Mouse (Mus musculus) liver, embryonic 14.5 days (tissue): ENCODE results near the gene Cyp2j9. TPM values are rescaled to one million over a fixed set of nuclear protein-coding genes. Genes with fewer than 3 reads are reported as not detected.
"Not testable (repeated sequence)": the region's sequence is repeated elsewhere in the genome, so short reads cannot be mapped to it uniquely, and the experiment has no call there.

ENCODE experiments used
- ATAC-seq: fragments of 200-750 bp; cut with Nextera tagmentation; 2 replicates; pipeline ENCODE4 v1.8.0; 2017; ENCODE audit warnings: moderate number of reproducible peaks, mild to moderate bottlenecking, moderate library complexity; ENCODE audit not compliant: insufficient read depth
- DNase-seq, 3 experiments: peaks; one replicate each; pipeline ENCODE4 v3.0.0-alpha.2; 2012 to 2013; ENCODE audit warnings: low read depth in 3 of 3, low spot score in 3 of 3
- H3K27ac ChIP-seq: fragments of 300-500 bp; sonication (generic); 2 replicates; pipeline ENCODE4 v1.5.1; 2014; ENCODE audit warnings: moderate library complexity, mild to moderate bottlenecking, control low read depth, inconsistent platforms
- H3K27me3 ChIP-seq: fragments of 300-500 bp; sonication (generic); 2 replicates; pipeline ENCODE4 v1.6.1; 2014; ENCODE audit warnings: mild to moderate bottlenecking, low read length, moderate library complexity; ENCODE audit not compliant: control insufficient read depth, insufficient read depth
- H3K36me3 ChIP-seq: fragments of 300-500 bp; sonication (generic); replicated peaks from 2 replicates; pipeline ENCODE4 v1.6.1; 2014; ENCODE audit warnings: low read depth; ENCODE audit not compliant: control insufficient read depth, insufficient read depth
- H3K4me1 ChIP-seq, 2 experiments: fragments of 200-500 bp in 1 of 2; fragments of 300-500 bp in 1 of 2; sonication (generic) in 1 of 2; replicated peaks; 2 replicates each; pipeline ENCODE4 v1.6.1; 2012 to 2014; ENCODE audit warnings: antibody characterized with exemption in 1 of 2, inconsistent platforms in 1 of 2, low read length in 1 of 2; ENCODE audit not compliant: control insufficient read depth in 2 of 2, insufficient read depth in 2 of 2
- H3K4me2 ChIP-seq: fragments of 300-500 bp; sonication (generic); 2 replicates; pipeline ENCODE4 v1.6.1; 2014; ENCODE audit warnings: low read depth, mild to moderate bottlenecking, control low read depth, moderate library complexity
- H3K4me3 ChIP-seq, 2 experiments: fragments of 200-500 bp in 1 of 2; fragments of 300-500 bp in 1 of 2; sonication (generic) in 1 of 2; 2 replicates each; pipeline ENCODE4 v1.5.1; 2012 to 2014; ENCODE audit warnings: low read depth in 2 of 2, low read length in 2 of 2, mild to moderate bottlenecking in 2 of 2, control low read depth in 1 of 2, inconsistent platforms in 1 of 2, moderate library complexity in 1 of 2; ENCODE audit not compliant: insufficient read depth in 1 of 2
- H3K9ac ChIP-seq: fragments of 300-500 bp; sonication (generic); replicated peaks from 2 replicates; pipeline ENCODE4 v1.6.1; 2014; ENCODE audit warnings: mild to moderate bottlenecking, control low read depth, moderate library complexity
- H3K9me3 ChIP-seq: fragments of 300-500 bp; sonication (generic); 2 replicates; pipeline ENCODE4 v1.6.1; 2016; ENCODE audit warnings: low read length, mixed read lengths; ENCODE audit not compliant: control insufficient read depth
- CTCF ChIP-seq: IDR thresholded peaks from 2 replicates; pipeline ENCODE4 v1.5.1; 2016; ENCODE audit warnings: antibody characterized with exemption, low read depth, control low read depth
- EP300 ChIP-seq: IDR thresholded peaks from 2 replicates; pipeline ENCODE4 v1.6.1; 2016; ENCODE audit warnings: antibody characterized with exemption, low read depth
- WGBS: fragments of 180-500 bp; shearing (Covaris S2); extraction: QIAGEN DNeasy Blood & Tissue Kit; methylation state at CpG from one replicate; pipeline ENCODE4 v1.1.7; 2014; ENCODE audit not compliant: insufficient replicate concordance; 5-methylcytosine and 5-hydroxymethylcytosine counted together
- polyA plus RNA-seq, 2 experiments: library from polyadenylated mRNA; depleted of rRNA in 1 of 2; stranded (reverse) in 1 of 2; unstranded in 1 of 2; fragments of >200 nt; fragmentation: Nextera tagmentation in 1 of 2; extraction: Ambion mirVana in 1 of 2; gene quantifications; 2 replicates each; pipeline versions ENCODE4 v1.2.1 to v1.2.3; 2012 to 2014

Cyp2j9 gene
- 0.09 TPM in 2 replicates for polyA plus RNA-seq (2012; rRNA removed)
- polyA plus RNA-seq (2014; fragmentation: Nextera tagmentation; extraction: Ambion mirVana) = 0.22 TPM in 1 of 2 replicates, not detected in the other

DNA sequence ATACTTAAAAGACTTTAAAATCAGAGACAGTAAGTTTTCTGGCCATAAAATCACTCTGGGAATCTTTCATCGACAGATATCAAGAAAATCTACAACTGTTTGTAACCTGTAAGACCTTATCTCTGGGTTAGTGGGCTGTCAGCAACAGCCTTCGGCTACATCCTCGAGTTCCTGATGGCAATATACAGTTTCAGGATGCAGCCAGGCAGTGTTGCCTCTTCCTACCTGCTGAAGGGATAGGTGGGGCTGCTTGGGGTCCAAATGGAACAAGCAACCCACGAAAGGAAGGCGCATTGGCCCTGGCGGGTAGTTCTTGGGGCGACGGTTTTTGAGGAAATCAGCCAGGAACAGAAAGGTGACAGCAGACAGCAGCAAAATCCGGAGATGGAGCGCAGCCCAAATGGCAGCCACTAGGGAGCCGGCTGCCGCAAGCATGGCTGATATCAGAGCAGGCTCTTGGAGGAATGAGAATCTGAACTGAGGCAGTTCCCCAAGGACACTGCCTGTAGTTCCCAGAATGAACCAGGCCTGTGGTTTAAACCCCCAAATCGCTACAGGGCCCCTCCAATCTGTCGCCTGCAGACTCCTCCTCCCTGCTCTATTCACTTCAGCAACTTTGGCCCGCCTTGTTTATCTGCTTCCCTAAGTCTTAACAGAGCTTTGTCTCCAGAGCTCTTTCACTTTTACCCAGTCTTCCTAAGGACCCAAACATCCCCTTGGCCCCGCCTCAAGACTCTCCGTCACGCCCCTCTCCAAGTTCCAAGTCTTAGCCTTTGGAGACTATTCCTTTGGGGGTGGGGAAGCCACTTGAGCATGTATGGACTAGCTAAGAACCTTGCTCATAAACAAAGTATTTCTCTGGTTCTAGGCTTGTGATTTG is at the start of gene Cyp2j9:
Gene Cyp2j9, minus strand, starts transcription at position 668 of the 880 bp plus-strand sequence.
- DNase-seq = peak in 1 of 3 experiments; percentile 2
- peak within 1 kb of the TSS; percentile 38 for H3K4me2 ChIP-seq
- no peaks in the 10 kb centered on the region for H3K9me3 ChIP-seq
- no peak within 1 kb of the TSS for H3K9ac ChIP-seq
- H3K4me1 ChIP-seq = no peaks in the 10 kb centered on the region
- no peak for ATAC-seq
- no peaks in the 10 kb centered on the region for H3K36me3 ChIP-seq
- TF ChIP-seq CTCF (no peak), EP300 (no peak)
- H3K27me3 ChIP-seq = no peaks in the 10 kb centered on the region
- H3K27ac ChIP-seq = no peak within 1 kb of the TSS
- WGBS = 5% methylated on average over 18 of the region's 18 CpGs
- H3K4me3 ChIP-seq = peak within 1 kb of the TSS in 1 of 2 experiments; percentile 27; a peak in 2 of 4 replicates

DNA sequence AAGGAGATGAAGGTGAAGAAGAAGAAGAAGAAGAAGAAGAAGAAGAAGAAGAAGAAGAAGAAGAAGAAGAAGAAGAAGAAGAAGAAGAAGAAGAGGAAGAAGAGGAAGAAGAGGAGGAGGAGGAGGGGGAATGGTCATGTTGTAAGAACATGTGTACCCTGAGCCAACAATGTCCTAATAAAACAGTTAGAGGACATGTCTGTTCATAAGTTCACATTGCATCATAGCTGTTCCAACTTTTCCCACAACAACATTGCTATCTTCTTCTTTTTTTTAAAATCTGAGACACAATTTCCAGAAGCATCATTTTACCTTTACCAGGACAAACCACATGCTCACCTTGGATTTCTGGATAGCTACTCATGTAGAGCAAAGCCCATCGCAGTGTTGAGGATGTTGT is 44.1 kb upstream of the Cyp2j9 start:
- Histone ChIP-seq H3K4me3 (no peak overlapping the region), H3K9me3 (no peaks in the 10 kb centered on the region), H3K27me3 (no peaks in the 10 kb centered on the region), H3K27ac (no peak overlapping the region), H3K4me2 (no peak overlapping the region), H3K9ac (no peak overlapping the region), H3K36me3 (no peaks in the 10 kb centered on the region), H3K4me1 (no peaks in the 10 kb centered on the region)
- ATAC-seq (no peak), DNase-seq (no peak)
- TF ChIP-seq EP300 (no peak), CTCF (no peak)
- 38% methylated on average over 1 of the region's 1 CpGs for WGBS

DNA sequence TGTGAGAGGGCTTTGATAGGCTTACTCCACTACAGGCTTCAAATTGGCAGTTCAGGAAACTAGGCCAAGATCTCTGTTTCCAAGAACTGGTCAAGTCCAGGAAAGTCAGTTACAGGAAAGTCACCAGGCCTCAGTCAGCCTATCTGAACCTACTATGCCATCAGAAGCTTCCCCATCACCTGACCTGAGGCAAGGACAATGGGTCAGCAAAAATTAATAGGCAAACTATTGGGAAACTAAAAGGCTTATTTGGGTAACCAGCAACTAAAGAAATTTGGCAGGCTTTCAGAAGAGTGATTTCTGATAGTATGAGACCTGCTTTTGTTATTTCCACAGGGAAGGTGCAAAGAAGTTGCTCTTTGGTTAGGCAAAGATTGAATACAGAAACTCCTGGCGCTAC is 31.1 kb upstream of the Cyp2j9 start:
- Histone ChIP-seq H3K9ac (no peak overlapping the region), H3K4me2 (no peak overlapping the region), H3K36me3 (no peaks in the 10 kb centered on the region), H3K4me3 (no peak overlapping the region), H3K27ac (no peak overlapping the region), H3K27me3 (no peaks in the 10 kb centered on the region), H3K9me3 (no peaks in the 10 kb centered on the region), H3K4me1 (no peaks in the 10 kb centered on the region)
- WGBS = 63% methylated on average over 1 of the region's 1 CpGs
- ATAC-seq (no peak), DNase-seq (no peak)
- no peak for TF ChIP-seq CTCF
- TF ChIP-seq EP300 = no peak

DNA sequence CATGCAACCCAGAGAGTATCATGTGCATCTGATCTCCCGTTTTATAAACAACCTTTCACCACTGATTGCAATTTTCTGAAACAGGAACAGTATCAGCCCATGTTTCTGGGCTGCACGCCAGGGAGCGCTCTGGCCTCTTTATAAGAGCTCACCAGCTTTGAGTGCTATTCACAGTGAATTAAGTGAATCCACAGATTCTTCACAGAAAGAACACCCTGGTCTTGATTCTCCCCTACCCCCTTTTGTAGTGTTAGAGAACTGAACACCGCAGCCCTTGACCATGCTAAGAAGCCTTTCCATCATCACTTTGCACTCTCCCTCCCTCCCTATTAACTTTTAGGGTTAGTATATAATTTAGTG is 393 bp upstream of the Cyp2j9 start:
- Histone ChIP-seq H3K4me1 (no peaks in the 10 kb centered on the region), H3K9me3 (no peaks in the 10 kb centered on the region), H3K27me3 (no peaks in the 10 kb centered on the region), H3K4me3 (no peak overlapping the region), H3K9ac (no peak overlapping the region), H3K36me3 (no peaks in the 10 kb centered on the region), H3K4me2 (peak overlapping the region; percentile 38; the same call in 1 of the 2 replicates), H3K27ac (no peak overlapping the region)
- 33% methylated on average over 4 of the region's 4 CpGs for WGBS
- ATAC-seq = no peak
- TF ChIP-seq CTCF (no peak), EP300 (no peak)
- DNase-seq = no peak

DNA sequence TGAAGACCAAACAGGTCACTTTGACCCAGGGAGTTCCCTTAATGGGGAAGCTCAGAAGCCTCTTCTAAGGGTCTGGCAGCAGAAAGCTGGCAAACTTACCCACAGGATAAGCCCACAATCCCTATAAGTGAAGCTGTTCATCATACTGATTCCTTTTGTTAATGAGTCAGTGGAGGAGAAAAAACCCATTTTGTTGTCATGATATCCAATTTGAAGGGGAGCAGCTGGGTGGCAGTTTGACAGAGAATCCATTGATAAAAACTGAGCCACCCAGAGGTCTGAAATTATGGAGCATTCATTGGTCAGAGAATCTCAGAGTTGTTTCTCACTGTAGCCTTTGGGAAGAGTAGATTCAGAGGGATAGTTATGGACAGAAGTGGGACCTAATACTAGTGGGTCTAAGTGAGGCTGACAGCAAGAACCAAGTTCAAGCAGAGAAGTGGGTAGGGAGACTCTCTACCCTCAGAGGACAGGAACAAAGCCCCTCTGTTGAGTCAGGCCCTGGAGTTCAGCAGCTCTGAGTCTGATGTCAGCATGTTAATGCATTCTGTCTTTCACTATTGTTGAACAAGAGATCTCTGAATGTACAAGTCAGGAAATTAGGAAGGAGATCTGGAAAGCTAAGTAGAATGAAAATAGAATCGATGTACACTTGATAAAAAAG is 9.8 kb downstream of the Cyp2j9 start:
- H3K27me3 ChIP-seq = no peaks in the 10 kb centered on the region
- H3K36me3 ChIP-seq = no peaks in the 10 kb centered on the region
- no peak overlapping the region for H3K9ac ChIP-seq
- no peaks in the 10 kb centered on the region for H3K4me1 ChIP-seq
- no peak for TF ChIP-seq CTCF
- no peak for TF ChIP-seq EP300
- DNase-seq (no peak), ATAC-seq (no peak)
- H3K4me3 ChIP-seq = no peak overlapping the region
- no peak overlapping the region for H3K4me2 ChIP-seq
- WGBS = 51% methylated on average over 1 of the region's 1 CpGs
- H3K27ac ChIP-seq = no peak overlapping the region
- no peaks in the 10 kb centered on the region for H3K9me3 ChIP-seq

DNA sequence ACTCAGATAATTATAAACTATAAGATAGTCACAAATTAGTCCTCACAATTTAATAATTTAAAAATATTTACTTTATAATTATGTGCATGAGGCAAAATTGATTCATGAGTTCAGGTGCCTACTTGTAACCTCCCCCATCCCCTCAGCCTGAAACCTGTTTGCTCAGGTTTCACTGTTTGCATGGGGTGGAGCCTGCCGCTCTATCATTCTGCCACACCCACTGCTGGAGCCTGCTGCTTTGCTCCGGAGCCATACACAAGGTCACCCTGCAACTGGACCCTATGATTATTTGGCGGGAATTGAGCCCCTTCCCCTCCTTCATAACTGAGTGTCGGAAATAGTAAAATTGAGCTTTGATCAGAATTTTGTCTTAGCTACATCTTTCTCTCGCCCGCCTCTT is 11.0 kb downstream of the Cyp2j9 start:
- not testable (repeated sequence) for H3K9me3 ChIP-seq, H3K36me3 ChIP-seq, H3K4me1 ChIP-seq, H3K4me3 ChIP-seq, H3K4me2 ChIP-seq, H3K9ac ChIP-seq, H3K27ac ChIP-seq, DNase-seq, H3K27me3 ChIP-seq, ATAC-seq
- 54% methylated on average over 6 of the region's 6 CpGs for WGBS
